Mouse (Mus musculus) bone marrow macrophage, adult 2 months (primary cell): ENCODE results near the gene Bmpr1b.

ENCODE experiments used
- CTCF ChIP-seq: IDR thresholded peaks from 2 replicates; pipeline ENCODE4 v1.5.1; 2012; ENCODE audit warnings: low read depth, mild to moderate bottlenecking, low read length, moderate library complexity
- POLR2A ChIP-seq: IDR thresholded peaks from 2 replicates; pipeline ENCODE4 v1.6.1; 2012; ENCODE audit warnings: mild to moderate bottlenecking, low read depth, low read length, borderline replicate concordance

GRCm38 (mm10) chr3:141811348-141811747 lies 357.9 kb downstream of the Bmpr1b start:
- no peak for TF ChIP-seq CTCF
- no peak for TF ChIP-seq POLR2A
